Mouse (Mus musculus): ENCODE measurements around the gene Pop7. TPM values are rescaled to one million over a fixed set of nuclear protein-coding genes. Genes with fewer than 3 reads are reported as not detected.
A peak's percentile ranks its signal among the peaks of the same experiment; 100 is the strongest.

Gene Pop7
- total RNA-seq, 2 experiments from 2014 or later, result 33.8 to 35.1 TPM

- Histone ChIP-seq H3K27ac (peak overlapping the region; percentile 51; the same call in 1 of the 2 replicates), H3K4me3 (no peak overlapping the region)
- TF ChIP-seq CTCF (conservative IDR thresholded peaks at IDR 0.05), result no peak
- no peak for DNase-seq (ENCODE audit: low spot score in 2 of 2)
Measured at GRCm38 (mm10) chr5:137524251-137524515, 21.9 kb upstream of the Pop7 start.

- no peak for TF ChIP-seq CTCF (conservative IDR thresholded peaks at IDR 0.05)
- Histone ChIP-seq H3K27ac (peak overlapping the region; percentile 51; the same call in 1 of the 2 replicates), H3K4me3 (no peak overlapping the region)
- no peak for DNase-seq (ENCODE audit: low spot score in 2 of 2)
Measured at GRCm38 (mm10) chr5:137523396-137524250, 21.3 kb upstream of the Pop7 start.

- TF ChIP-seq CTCF (conservative IDR thresholded peaks at IDR 0.05), result no peak
- Histone ChIP-seq H3K4me3 (no peak overlapping the region), H3K27ac (no peak overlapping the region)
- no peak for DNase-seq (ENCODE audit: low spot score in 2 of 2)
Measured at GRCm38 (mm10) chr5:137522711-137523110, 20.4 kb upstream of the Pop7 start.

- Histone ChIP-seq H3K27ac (no peak overlapping the region), H3K4me3 (no peak overlapping the region)
- no peak for DNase-seq (ENCODE audit: low spot score in 2 of 2)
- TF ChIP-seq CTCF (conservative IDR thresholded peaks at IDR 0.05), result no peak
Measured at GRCm38 (mm10) chr5:137521861-137522260, 19.5 kb upstream of the Pop7 start.

- no peak for TF ChIP-seq CTCF (conservative IDR thresholded peaks at IDR 0.05)
- no peak overlapping the region for H3K27ac ChIP-seq
- no peak overlapping the region for H3K4me3 ChIP-seq
- no peak for DNase-seq (ENCODE audit: low spot score in 2 of 2)
Measured at GRCm38 (mm10) chr5:137519691-137520550, 17.6 kb upstream of the Pop7 start.

GRCm38 (mm10) chr5:137518436-137518835, 16.1 kb upstream of the Pop7 start, which contains the start of gene Gigyf1:
TSS of gene Gigyf1 (plus strand) at chr5:137518548.
- DNase-seq (ENCODE audit: low spot score in 2 of 2), result no peak
- peak; percentile 77 for TF ChIP-seq CTCF (conservative IDR thresholded peaks at IDR 0.05)
- no peak within 1 kb of the TSS for H3K27ac ChIP-seq
- H3K4me3 ChIP-seq, result no peak within 1 kb of the TSS

GRCm38 (mm10) chr5:137514811-137515210, 12.5 kb upstream of the Pop7 start:
- no peak overlapping the region for H3K4me3 ChIP-seq
- H3K27ac ChIP-seq, result no peak overlapping the region
- no peak for DNase-seq (ENCODE audit: low spot score in 2 of 2)
- TF ChIP-seq CTCF (conservative IDR thresholded peaks at IDR 0.05), result no peak

GRCm38 (mm10) chr5:137513951-137514721, 11.8 kb upstream of the Pop7 start:
- H3K4me3 ChIP-seq, result no peak overlapping the region
- H3K27ac ChIP-seq, result no peak overlapping the region
- TF ChIP-seq CTCF (conservative IDR thresholded peaks at IDR 0.05), result no peak
- DNase-seq (ENCODE audit: low spot score in 2 of 2), result no peak

- no peak for DNase-seq (ENCODE audit: low spot score in 2 of 2)
- Histone ChIP-seq H3K27ac (no peak overlapping the region), H3K4me3 (no peak overlapping the region)
- TF ChIP-seq CTCF (conservative IDR thresholded peaks at IDR 0.05), result peak; percentile 76
Measured at GRCm38 (mm10) chr5:137512847-137513794, 10.8 kb upstream of the Pop7 start.

GRCm38 (mm10) chr5:137511706-137512105, 9.4 kb upstream of the Pop7 start:
- Histone ChIP-seq H3K27ac (peak overlapping the region; percentile 96; the same call in 1 of the 2 replicates), H3K4me3 (peak overlapping the region; percentile 76)
- no peak for TF ChIP-seq CTCF (conservative IDR thresholded peaks at IDR 0.05)
- no peak for DNase-seq (ENCODE audit: low spot score in 2 of 2)

GRCm38 (mm10) chr5:137510573-137511390, 8.5 kb upstream of the Pop7 start:
- H3K27ac ChIP-seq, result peak overlapping the region; percentile 96
- no peak for TF ChIP-seq CTCF (conservative IDR thresholded peaks at IDR 0.05)
- no peak for DNase-seq (ENCODE audit: low spot score in 2 of 2)
- H3K4me3 ChIP-seq, result peak overlapping the region; percentile 76

Measured in layer of hippocampus, adult 2 months (tissue).